In genomic region chr9:47389901-47390300, GRCm38 (mm10) we compare ENCODE assay signal across 23 mouse cellular contexts.
DNase-seq lines count a peak whose midpoint lies in the region; ATAC-seq and TF ChIP-seq lines count a peak whose summit lies in the region.
"Had no signal": no experiment of that assay in that cellular context is flagged by ENCODE, and none has a peak within 500 bp of the region (broad histone marks: within the 10 kb centered on the region; RNA-seq: fewer than 3 reads in every experiment).

No protein-coding gene starts in this region.

- no peaks in the 10 kb centered on the region for H3K36me3 ChIP-seq in heart, embryonic 12.5 days
- no peaks in the 10 kb centered on the region for H3K36me3 ChIP-seq in heart, adult 2 months (ENCODE audit: control insufficient read depth, insufficient read depth, low read length)
- no peaks in the 10 kb centered on the region for H3K36me3 ChIP-seq in midbrain, embryonic 10.5 days
- no peaks in the 10 kb centered on the region for H3K36me3 ChIP-seq in midbrain, embryonic 11.5 days (ENCODE audit: control insufficient read depth, insufficient read depth, low read length)
- H3K36me3 ChIP-seq in limb, embryonic 10.5 days = no peaks in the 10 kb centered on the region
- H3K36me3 ChIP-seq: heart, embryonic 10.5 days; hindbrain, embryonic 12.5 days; kidney, embryonic 15.5 days; liver, embryonic 15.5 days; neural tube, embryonic 13.5 days had no signal

- intact Hi-C loops in heart, adult 2 months (cut with DNase I) = no loop called here
- intact Hi-C loops in left cerebral cortex, postnatal 4 days (cut with DNase I) = no loop called here

- peak; percentile 18 for DNase-seq in adrenal gland, postnatal 14 days
- DNase-seq in adrenal gland, postnatal 25 days = no peak
- DNase-seq in heart, adult 2 months = no peak
- no peak for DNase-seq in midbrain, embryonic 10.5 days (ENCODE audit: low spot score)
- no peak for DNase-seq in midbrain, embryonic 11.5 days (ENCODE audit: low spot score, missing footprints)
- DNase-seq in limb, embryonic 10.5 days (ENCODE audit: low spot score) = no peak
- no peak for DNase-seq in left cerebral cortex, postnatal 4 days
- DNase-seq: gastrocnemius, postnatal 36 days; kidney, adult 11 months; layer of hippocampus, adult 9-11 months; liver; retina, postnatal 1 day; right cerebral cortex, postnatal 25 days; spleen, adult 18-20 months had no signal

- peaks cover 97% of the 10 kb centered on the region for H3K27me3 ChIP-seq in heart, embryonic 12.5 days (replicated peaks)
- H3K27me3 ChIP-seq in heart, adult 2 months (ENCODE audit: control insufficient read depth, insufficient read depth, low read length) = no peaks in the 10 kb centered on the region
- H3K27me3 ChIP-seq in midbrain, embryonic 10.5 days (ENCODE audit: low read depth, poor library complexity, severe bottlenecking) = peaks cover 34% of the 10 kb centered on the region
- no peaks in the 10 kb centered on the region for H3K27me3 ChIP-seq in midbrain, embryonic 11.5 days (ENCODE audit: control insufficient read depth, insufficient read depth, low read length)
- H3K27me3 ChIP-seq in limb, embryonic 10.5 days (ENCODE audit: low read depth, poor library complexity, severe bottlenecking) = peaks cover 33% of the 10 kb centered on the region

- H3K9me3 ChIP-seq in heart, embryonic 12.5 days (replicated peaks) = no peaks in the 10 kb centered on the region
- no peaks in the 10 kb centered on the region for H3K9me3 ChIP-seq in midbrain, embryonic 10.5 days (replicated peaks)
- no peaks in the 10 kb centered on the region for H3K9me3 ChIP-seq in midbrain, embryonic 11.5 days (ENCODE audit: control insufficient read depth, low read length)
- H3K9me3 ChIP-seq in limb, embryonic 10.5 days (replicated peaks) = no peaks in the 10 kb centered on the region
- H3K9me3 ChIP-seq: heart, embryonic 10.5 days; hindbrain, embryonic 12.5 days; kidney, embryonic 15.5 days; liver, embryonic 15.5 days; neural tube, embryonic 13.5 days had no signal

- H3K79me2 ChIP-seq in heart, adult 2 months (replicated peaks; ENCODE audit: control insufficient read depth, insufficient read depth, low read length) = no peaks in the 10 kb centered on the region

- 89% methylated on average over 6 of the region's 6 CpGs for WGBS in heart, embryonic 12.5 days
- WGBS in heart, adult 2 months = 87% methylated on average over 6 of the region's 6 CpGs
- 95% methylated on average over 6 of the region's 6 CpGs for WGBS in midbrain, embryonic 10.5 days
- WGBS in midbrain, embryonic 11.5 days = 91% methylated on average over 6 of the region's 6 CpGs
- WGBS in limb, embryonic 10.5 days = 92% methylated on average over 6 of the region's 6 CpGs

- H3K4me2 ChIP-seq in heart, embryonic 12.5 days = no peak overlapping the region
- no peak overlapping the region for H3K4me2 ChIP-seq in midbrain, embryonic 11.5 days
- H3K4me2 ChIP-seq: hindbrain, embryonic 12.5 days; kidney, embryonic 15.5 days; liver, embryonic 15.5 days; neural tube, embryonic 13.5 days had no signal

- no peak for TF ChIP-seq CTCF in heart, adult 2 months (IDR thresholded peaks at IDR 0.05)

- no peak for TF ChIP-seq EP300 in heart, adult 2 months (IDR thresholded peaks at IDR 0.05; ENCODE audit: insufficient read depth, low read depth, low read length)

- H3K4me3 ChIP-seq in heart, embryonic 12.5 days = no peak overlapping the region
- no peak overlapping the region for H3K4me3 ChIP-seq in heart, adult 2 months
- no peak overlapping the region for H3K4me3 ChIP-seq in midbrain, embryonic 10.5 days
- H3K4me3 ChIP-seq in midbrain, embryonic 11.5 days (ENCODE audit: low read depth, low read length) = no peak overlapping the region
- H3K4me3 ChIP-seq in limb, embryonic 10.5 days = no peak overlapping the region
- H3K4me3 ChIP-seq: heart, embryonic 10.5 days; hindbrain, embryonic 12.5 days; kidney, embryonic 15.5 days; liver, embryonic 15.5 days; myocyte; neural tube, embryonic 13.5 days had no signal

- TF ChIP-seq POLR2A in heart, adult 2 months (IDR thresholded peaks at IDR 0.05; ENCODE audit: insufficient read depth, low read depth, low read length) = no peak

- no peaks in the 10 kb centered on the region for H3K4me1 ChIP-seq in heart, embryonic 12.5 days (replicated peaks)
- no peaks in the 10 kb centered on the region for H3K4me1 ChIP-seq in heart, adult 2 months (ENCODE audit: control insufficient read depth, insufficient read depth, low read length)
- peaks cover 33% of the 10 kb centered on the region for H3K4me1 ChIP-seq in midbrain, embryonic 10.5 days
- H3K4me1 ChIP-seq in midbrain, embryonic 11.5 days (ENCODE audit: control insufficient read depth, insufficient read depth, low read length) = no peaks in the 10 kb centered on the region
- H3K4me1 ChIP-seq in limb, embryonic 10.5 days = peaks cover 33% of the 10 kb centered on the region
- H3K4me1 ChIP-seq: liver, embryonic 15.5 days had no signal

- H3K9ac ChIP-seq in heart, embryonic 12.5 days = no peak overlapping the region
- H3K9ac ChIP-seq in heart, adult 2 months (ENCODE audit: low read depth, low read length) = no peak overlapping the region
- no peak overlapping the region for H3K9ac ChIP-seq in midbrain, embryonic 11.5 days (ENCODE audit: low read length)
- H3K9ac ChIP-seq: hindbrain, embryonic 12.5 days; kidney, embryonic 15.5 days; liver, embryonic 15.5 days; neural tube, embryonic 13.5 days had no signal

- no peak overlapping the region for H3K27ac ChIP-seq in heart, embryonic 12.5 days (ENCODE audit: poor library complexity, severe bottlenecking)
- H3K27ac ChIP-seq in heart, adult 2 months = no peak overlapping the region
- peak overlapping the region; percentile 7; the same call in 1 of the 2 replicates for H3K27ac ChIP-seq in midbrain, embryonic 10.5 days (replicated peaks)
- H3K27ac ChIP-seq in midbrain, embryonic 11.5 days (ENCODE audit: low read depth, low read length) = no peak overlapping the region
- no peak overlapping the region for H3K27ac ChIP-seq in limb, embryonic 10.5 days
- H3K27ac ChIP-seq: heart, embryonic 10.5 days; hindbrain, embryonic 12.5 days; kidney, embryonic 15.5 days; liver, embryonic 15.5 days; neural tube, embryonic 13.5 days had no signal

- 0 out of 2 replicates have a peak, but pooled peaks have one; percentile 11 for ATAC-seq in heart, embryonic 12.5 days (ENCODE audit: insufficient number of reproducible peaks, low FRiP score)
- ATAC-seq in midbrain, embryonic 11.5 days (ENCODE audit: low FRiP score) = no peak
- ATAC-seq: lung, postnatal 0 days; midbrain, embryonic 16.5 days had no signal
